Mouse (Mus musculus) hindbrain, embryonic 15.5 days (tissue): ENCODE results near the gene Ttc9b. TPM values are rescaled to one million over a fixed set of nuclear protein-coding genes. Genes with fewer than 3 reads are reported as not detected.

ENCODE experiments used
- ATAC-seq: fragments of 200-750 bp; cut with Nextera tagmentation; 2 replicates; pipeline ENCODE4 v1.8.0; 2017; ENCODE audit warnings: low read depth, moderate number of reproducible peaks, moderate TSS enrichment; ENCODE audit not compliant: low FRiP score
- H3K27ac ChIP-seq: fragments of 300-500 bp; sonication (generic); replicated peaks from 2 replicates; pipeline ENCODE4 v1.5.1; 2015; ENCODE audit warnings: mild to moderate bottlenecking, inconsistent platforms
- H3K27me3 ChIP-seq: fragments of 300-500 bp; sonication (generic); 2 replicates; pipeline ENCODE4 v1.6.1; 2015; ENCODE audit warnings: control low read depth, inconsistent platforms
- H3K36me3 ChIP-seq: fragments of 300-500 bp; sonication (generic); 2 replicates; pipeline ENCODE4 v1.6.1; 2015; ENCODE audit warnings: control low read depth, inconsistent platforms
- H3K4me1 ChIP-seq: fragments of 300-500 bp; sonication (generic); replicated peaks from 2 replicates; pipeline ENCODE4 v1.6.1; 2015; ENCODE audit warnings: control low read depth, inconsistent platforms
- H3K4me2 ChIP-seq: fragments of 300-500 bp; sonication (generic); 2 replicates; pipeline ENCODE4 v1.6.1; 2015; ENCODE audit warnings: moderate library complexity, mild to moderate bottlenecking, inconsistent platforms
- H3K4me3 ChIP-seq: fragments of 300-500 bp; sonication (generic); 2 replicates; pipeline ENCODE4 v1.5.1; 2015; ENCODE audit warnings: mild to moderate bottlenecking, inconsistent platforms
- H3K9ac ChIP-seq: fragments of 300-500 bp; sonication (generic); 2 replicates; pipeline ENCODE4 v1.6.1; 2015; ENCODE audit warnings: inconsistent platforms
- H3K9me3 ChIP-seq: fragments of 300-500 bp; sonication (generic); 2 replicates; pipeline ENCODE4 v1.6.1; 2016; ENCODE audit warnings: control low read depth, inconsistent platforms
- WGBS: fragments of 180-500 bp; shearing (Covaris S2); methylation state at CpG from one replicate; pipeline ENCODE4 v1.1.7; 2015; 5-methylcytosine and 5-hydroxymethylcytosine counted together
- polyA plus RNA-seq: library from polyadenylated mRNA; unstranded; fragments of >200 nt; fragmentation: Nextera tagmentation; extraction: Ambion mirVana; gene quantifications from 2 replicates; pipeline ENCODE4 v1.2.1, GENCODE M21; 2015

Ttc9b gene
- polyA plus RNA-seq, 1 experiment from 2014 or later, result 88.8 TPM

GRCm38 (mm10) chr7:27691076-27691475, 37.4 kb downstream of the Ttc9b start:
- ATAC-seq, result no peak
- H3K27ac ChIP-seq, result no peak overlapping the region
- 46% methylated on average over 5 of the region's 5 CpGs for WGBS

DNA sequence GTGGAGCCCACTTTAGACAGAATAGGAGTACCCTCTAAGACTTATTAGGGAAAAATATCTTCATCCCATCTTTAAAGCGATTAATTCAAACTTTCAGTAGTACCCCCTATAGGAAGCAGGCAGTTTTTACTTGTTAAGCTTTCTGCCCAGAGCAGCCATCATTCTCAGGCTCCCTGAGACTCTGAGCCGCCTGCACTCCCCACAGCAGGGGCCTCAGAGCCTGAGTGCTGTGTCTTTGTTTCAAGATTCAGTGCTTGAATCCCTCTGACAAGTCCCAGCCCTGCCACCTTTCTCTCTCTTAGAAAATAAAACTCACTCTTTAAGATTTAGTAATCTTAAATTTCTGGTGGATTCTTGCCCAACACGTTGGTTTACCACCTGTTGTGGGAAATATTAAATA, 43.0 kb downstream of the Ttc9b start:
- Histone ChIP-seq H3K4me2 (no peak overlapping the region), H3K27ac (no peak overlapping the region), H3K4me3 (no peak overlapping the region), H3K9ac (no peak overlapping the region), H3K9me3 (no peaks in the 10 kb centered on the region), H3K36me3 (peaks cover 20% of the 10 kb centered on the region), H3K4me1 (no peaks in the 10 kb centered on the region), H3K27me3 (no peaks in the 10 kb centered on the region)
- ATAC-seq, result no peak
- WGBS, result 32% methylated on average over 3 of the region's 3 CpGs

More at GRCm38 (mm10) chr7:27691076-27691475, 37.4 kb downstream of the Ttc9b start:
- no peak overlapping the region for H3K4me2 ChIP-seq
- peaks cover 21% of the 10 kb centered on the region for H3K4me1 ChIP-seq
- no peak overlapping the region for H3K4me3 ChIP-seq
- H3K9ac ChIP-seq, result no peak overlapping the region
- H3K9me3 ChIP-seq, result no peaks in the 10 kb centered on the region
- no peaks in the 10 kb centered on the region for H3K36me3 ChIP-seq
- H3K27me3 ChIP-seq, result no peaks in the 10 kb centered on the region

Other genes starting within 250 kb of the Ttc9b start
- 3.2 and 3.7 TPM in 2 replicates for gene Sptbn4, start 206.2 kb upstream of the Ttc9b start, polyA plus RNA-seq
- 20.2 and 24.0 TPM in 2 replicates for gene Blvrb, start 205.9 kb upstream of the Ttc9b start, polyA plus RNA-seq
- gene Sertad3, start 180.1 kb upstream of the Ttc9b start, polyA plus RNA-seq, result 10.5 and 11.3 TPM in 2 replicates
- 9.3 and 9.8 TPM in 2 replicates for gene Sertad1, start 167.0 kb upstream of the Ttc9b start, polyA plus RNA-seq
- 1.8 and 1.9 TPM in 2 replicates for gene Prx, start 154.6 kb upstream of the Ttc9b start, polyA plus RNA-seq
- 0.82 and 1.0 TPM in 2 replicates for gene Hipk4, start 130.6 kb upstream of the Ttc9b start, polyA plus RNA-seq
- 189 TPM in 2 replicates for gene Pld3, start 100.7 kb upstream of the Ttc9b start, polyA plus RNA-seq
- 32.0 and 36.6 TPM in 2 replicates for gene 2310022A10Rik, start 100.7 kb upstream of the Ttc9b start, polyA plus RNA-seq
- gene Akt2, start 62.4 kb upstream of the Ttc9b start, polyA plus RNA-seq, result 66.3 and 74.2 TPM in 2 replicates
- gene Map3k10, start 20.7 kb downstream of the Ttc9b start, polyA plus RNA-seq, result 20.8 and 21.0 TPM in 2 replicates
- gene Zfp607b, start 35.4 kb downstream of the Ttc9b start, polyA plus RNA-seq, result 13.4 and 13.8 TPM in 2 replicates
- gene Zfp60, start 77.5 kb downstream of the Ttc9b start, polyA plus RNA-seq, result 97.5 and 99.8 TPM in 2 replicates
- gene Zfp626, start 153.3 kb downstream of the Ttc9b start, polyA plus RNA-seq, result 1.9 and 2.1 TPM in 2 replicates
- gene Zfp59, start 184.7 kb downstream of the Ttc9b start, polyA plus RNA-seq, result 9.3 and 10.4 TPM in 2 replicates
- 1.4 and 1.6 TPM in 2 replicates for gene Zfp607a, start 203.6 kb downstream of the Ttc9b start, polyA plus RNA-seq